In the genomic region with DNA sequence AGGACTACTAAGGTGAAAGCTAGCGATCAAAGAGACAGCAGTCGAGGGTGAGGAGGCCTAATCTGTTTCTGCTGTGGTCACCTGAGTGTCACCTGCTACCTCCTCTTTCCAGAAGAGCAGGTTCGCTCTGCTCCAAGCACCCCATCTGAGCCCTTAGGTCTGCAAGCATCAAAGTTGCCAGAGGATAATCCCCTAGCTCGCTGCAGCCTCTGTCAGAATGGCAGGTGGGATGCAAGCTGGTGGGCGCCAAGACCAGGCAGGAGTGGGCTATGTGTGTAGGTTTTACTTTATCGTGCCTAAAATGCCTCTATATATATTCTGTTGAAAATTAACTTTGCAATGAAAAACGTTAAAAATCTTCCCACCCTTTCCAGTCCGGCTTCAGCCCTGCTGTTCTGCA, we compare ENCODE assay signal across 10 mouse cellular contexts. TPM values are rescaled to one million over a fixed set of nuclear protein-coding genes. Genes with fewer than 3 reads are reported as not detected.
A peak's percentile ranks its signal among the peaks of the same experiment; 100 is the strongest.
DNase-seq lines count a peak whose midpoint lies in the region; ATAC-seq and TF ChIP-seq lines count a peak whose summit lies in the region.
"Had no signal": no experiment of that assay in that cellular context is flagged by ENCODE, and none has a peak within 500 bp of the region (broad histone marks: within the 10 kb centered on the region; RNA-seq: fewer than 3 reads in every experiment).

No protein-coding gene starts in this region.

- WGBS in heart, embryonic 13.5 days: 20% methylated on average over 8 of the region's 8 CpGs
- 24% methylated on average over 8 of the region's 8 CpGs for WGBS in forebrain, postnatal 0 days
- 21% methylated on average over 8 of the region's 8 CpGs for WGBS in midbrain, embryonic 14.5 days

- H3K9ac ChIP-seq in heart, embryonic 13.5 days: no peak overlapping the region
- no peak overlapping the region for H3K9ac ChIP-seq in ES-Bruce4 (ENCODE audit: low read depth, poor library complexity, severe bottlenecking)
- H3K9ac ChIP-seq in forebrain, postnatal 0 days: peak overlapping the region; percentile 70
- H3K9ac ChIP-seq in midbrain, embryonic 14.5 days (replicated peaks; ENCODE audit: low read length): peak overlapping the region; percentile 72; the same call in 1 of the 2 replicates

- H3K27ac ChIP-seq in heart, embryonic 13.5 days (replicated peaks): no peak overlapping the region
- H3K27ac ChIP-seq in ES-Bruce4 (ENCODE audit: insufficient read depth, low read length): no peak overlapping the region
- H3K27ac ChIP-seq in forebrain, postnatal 0 days (ENCODE audit: low read depth, low read length): peak overlapping the region; percentile 78
- peak overlapping the region; percentile 83 for H3K27ac ChIP-seq in midbrain, embryonic 14.5 days (replicated peaks; ENCODE audit: low read depth, low read length)

- DNase-seq in heart, postnatal 4 days: no peak
- DNase-seq in forebrain, postnatal 0 days: no peak
- DNase-seq in midbrain, embryonic 14.5 days: no peak
- no peak for DNase-seq in frontal cortex, postnatal 14 days (ENCODE audit: low spot score in 2 of 2)
- no peak for DNase-seq in adrenal gland, postnatal 10 days
- no peak for DNase-seq in layer of hippocampus, postnatal 10 days (ENCODE audit: low spot score in 2 of 2)
- DNase-seq: gastrocnemius, postnatal 25 days had no signal

- no peak for TF ChIP-seq CTCF in ES-Bruce4 (IDR thresholded peaks at IDR 0.05; ENCODE audit: low read depth, low read length)
- no peak for TF ChIP-seq CTCF in forebrain, postnatal 0 days (IDR thresholded peaks at IDR 0.05; ENCODE audit: low read depth)

- peaks cover 100% of the 10 kb centered on the region for H3K27me3 ChIP-seq in heart, embryonic 13.5 days (replicated peaks)
- H3K27me3 ChIP-seq in ES-Bruce4 (ENCODE audit: control insufficient read depth, insufficient read depth, low read length, poor library complexity, severe bottlenecking): peaks cover 14% of the 10 kb centered on the region
- H3K27me3 ChIP-seq in forebrain, postnatal 0 days (ENCODE audit: insufficient read depth, low read length): peaks cover 19% of the 10 kb centered on the region
- H3K27me3 ChIP-seq in midbrain, embryonic 14.5 days (ENCODE audit: control insufficient read depth, insufficient read depth, low read length): peaks cover 50% of the 10 kb centered on the region

- peaks cover 15% of the 10 kb centered on the region for H3K4me1 ChIP-seq in heart, embryonic 13.5 days
- no peaks in the 10 kb centered on the region for H3K4me1 ChIP-seq in ES-Bruce4 (ENCODE audit: control insufficient read depth, insufficient read depth, low read length)
- no peaks in the 10 kb centered on the region; the same call in 1 of the 2 replicates for H3K4me1 ChIP-seq in forebrain, postnatal 0 days (ENCODE audit: insufficient read depth)
- H3K4me1 ChIP-seq in midbrain, embryonic 14.5 days (ENCODE audit: control insufficient read depth, insufficient read depth, low read length): peaks cover 5% of the 10 kb centered on the region; the same call in 1 of the 2 replicates

- no peak for ATAC-seq in heart, embryonic 13.5 days (ENCODE audit: extremely low read depth, insufficient number of reproducible peaks, low FRiP score, low TSS enrichment)
- ATAC-seq in forebrain, postnatal 0 days: no peak
- ATAC-seq in midbrain, embryonic 14.5 days (ENCODE audit: low FRiP score, low TSS enrichment): no peak

- peak overlapping the region; percentile 69; the same call in 1 of the 2 replicates for H3K4me3 ChIP-seq in heart, embryonic 13.5 days
- peak overlapping the region; percentile 22 for H3K4me3 ChIP-seq in ES-Bruce4 (ENCODE audit: low read depth, low read length)
- H3K4me3 ChIP-seq in forebrain, postnatal 0 days (ENCODE audit: low read depth, low read length): peak overlapping the region; percentile 63
- peak overlapping the region; percentile 62 for H3K4me3 ChIP-seq in midbrain, embryonic 14.5 days (replicated peaks; ENCODE audit: low read depth, low read length)

- no peaks in the 10 kb centered on the region for H3K9me3 ChIP-seq in heart, embryonic 13.5 days
- no peaks in the 10 kb centered on the region for H3K9me3 ChIP-seq in ES-Bruce4 (replicated peaks; ENCODE audit: control insufficient read depth, insufficient read depth, low read length, poor library complexity, severe bottlenecking)
- no peaks in the 10 kb centered on the region for H3K9me3 ChIP-seq in forebrain, postnatal 0 days (ENCODE audit: low read length)
- H3K9me3 ChIP-seq in midbrain, embryonic 14.5 days (ENCODE audit: control insufficient read depth, low read length): no peaks in the 10 kb centered on the region

- TF ChIP-seq POLR2A in ES-Bruce4 (IDR thresholded peaks at IDR 0.05; ENCODE audit: insufficient read depth, low read length): no peak

- H3K4me2 ChIP-seq in heart, embryonic 13.5 days: peak overlapping the region; percentile 90
- H3K4me2 ChIP-seq in forebrain, postnatal 0 days (ENCODE audit: low read depth): peak overlapping the region; percentile 86
- peak overlapping the region; percentile 69 for H3K4me2 ChIP-seq in midbrain, embryonic 14.5 days (ENCODE audit: low read length)

- TF ChIP-seq EP300 in ES-Bruce4 (IDR thresholded peaks at IDR 0.05; ENCODE audit: insufficient read depth, low read depth, low read length): no peak

- no peaks in the 10 kb centered on the region for H3K36me3 ChIP-seq in heart, embryonic 13.5 days
- H3K36me3 ChIP-seq in ES-Bruce4 (ENCODE audit: control insufficient read depth, insufficient read depth, low read length, poor library complexity, severe bottlenecking): no peaks in the 10 kb centered on the region
- H3K36me3 ChIP-seq in forebrain, postnatal 0 days (ENCODE audit: insufficient read depth): no peaks in the 10 kb centered on the region
- no peaks in the 10 kb centered on the region for H3K36me3 ChIP-seq in midbrain, embryonic 14.5 days (ENCODE audit: control insufficient read depth, insufficient read depth, low read length)

RNA-seq across cellular contexts. Expression of a gene that starts 0.7 kb away (rescaled TPM):
- polyA plus RNA-seq in heart, embryonic 13.5 days (2015; fragmentation: Nextera tagmentation; extraction: Ambion mirVana): 1.6 and 1.7 TPM in 2 replicates
- 1 to 10 TPM; 5.8 to 6.0 TPM for total RNA-seq in heart, postnatal 4 days (2021)
- 8.0 and 9.7 TPM in 2 replicates for polyA plus RNA-seq in ES-Bruce4 (2011; ENCODE audit: insufficient read depth, insufficient read length, low read depth, missing spikeins)
- total RNA-seq in forebrain, postnatal 0 days (2014; rRNA removed): 129 and 184 TPM in 2 replicates
- 41.9 and 87.3 TPM in 2 replicates for polyA plus RNA-seq in forebrain, postnatal 0 days (2015; fragmentation: Nextera tagmentation; extraction: Ambion mirVana)
- polyA plus RNA-seq in midbrain, embryonic 14.5 days (2014; fragmentation: Nextera tagmentation; extraction: Ambion mirVana): 17.8 and 42.5 TPM in 2 replicates
- 1 to 10 TPM; 8.2 to 9.5 TPM for total RNA-seq in adrenal gland, postnatal 10 days (2021)
- 100 to 1,000 TPM; 648 to 749 TPM for total RNA-seq in layer of hippocampus, postnatal 10 days (2021)

RNA-seq across cellular contexts. Expression of a gene that starts 27.6 kb away (rescaled TPM):
- polyA plus RNA-seq in heart, embryonic 13.5 days (2015; fragmentation: Nextera tagmentation; extraction: Ambion mirVana): 35.6 and 37.5 TPM in 2 replicates
- total RNA-seq in heart, postnatal 4 days (2021): 10 to 100 TPM; 22.3 to 25.1 TPM
- polyA plus RNA-seq in ES-Bruce4 (2011; ENCODE audit: insufficient read depth, insufficient read length, low read depth, missing spikeins): 15.7 and 19.9 TPM in 2 replicates
- total RNA-seq in forebrain, postnatal 0 days (2014; rRNA removed): 58.3 and 59.2 TPM in 2 replicates
- polyA plus RNA-seq in forebrain, postnatal 0 days (2015; fragmentation: Nextera tagmentation; extraction: Ambion mirVana): 81.5 and 94.5 TPM in 2 replicates
- polyA plus RNA-seq in midbrain, embryonic 14.5 days (2014; fragmentation: Nextera tagmentation; extraction: Ambion mirVana): 77.8 and 83.8 TPM in 2 replicates
- 10 to 100 TPM; 16.1 to 19.5 TPM for total RNA-seq in adrenal gland, postnatal 10 days (2021)
- 10 to 100 TPM; 31.9 to 33.4 TPM for total RNA-seq in layer of hippocampus, postnatal 10 days (2021)

RNA-seq across cellular contexts. Expression of a gene that starts 28.8 kb away (rescaled TPM):
- not detected in 2 replicates for polyA plus RNA-seq in heart, embryonic 13.5 days (2015; fragmentation: Nextera tagmentation; extraction: Ambion mirVana)
- total RNA-seq in heart, postnatal 4 days (2021): 1 to 10 TPM; 1.3 to 1.5 TPM
- 1.2 TPM in 1 of 2 replicates, not detected in the other for polyA plus RNA-seq in ES-Bruce4 (2011; ENCODE audit: insufficient read depth, insufficient read length, low read depth, missing spikeins)
- 9.0 and 18.6 TPM in 2 replicates for total RNA-seq in forebrain, postnatal 0 days (2014; rRNA removed)
- polyA plus RNA-seq in forebrain, postnatal 0 days (2015; fragmentation: Nextera tagmentation; extraction: Ambion mirVana): 3.7 and 4.0 TPM in 2 replicates
- polyA plus RNA-seq in midbrain, embryonic 14.5 days (2014; fragmentation: Nextera tagmentation; extraction: Ambion mirVana): 0.26 TPM in 1 of 2 replicates, not detected in the other
- 1 to 10 TPM; 1.2 to 1.7 TPM for total RNA-seq in adrenal gland, postnatal 10 days (2021)
- 10 to 100 TPM; 12.5 to 13.3 TPM for total RNA-seq in layer of hippocampus, postnatal 10 days (2021)
- polyA plus RNA-seq: lung, postnatal 0 days had no signal

RNA-seq across cellular contexts. Expression of a gene that starts 29.2 kb away (rescaled TPM):
- polyA plus RNA-seq in heart, embryonic 13.5 days (2015; fragmentation: Nextera tagmentation; extraction: Ambion mirVana): 48.6 and 49.5 TPM in 2 replicates
- 10 to 100 TPM; 53.1 to 57.5 TPM for total RNA-seq in heart, postnatal 4 days (2021)
- 25.7 and 28.7 TPM in 2 replicates for polyA plus RNA-seq in ES-Bruce4 (2011; ENCODE audit: insufficient read depth, insufficient read length, low read depth, missing spikeins)
- 69.1 and 86.8 TPM in 2 replicates for total RNA-seq in forebrain, postnatal 0 days (2014; rRNA removed)
- 27.5 and 53.8 TPM in 2 replicates for polyA plus RNA-seq in forebrain, postnatal 0 days (2015; fragmentation: Nextera tagmentation; extraction: Ambion mirVana)
- polyA plus RNA-seq in midbrain, embryonic 14.5 days (2014; fragmentation: Nextera tagmentation; extraction: Ambion mirVana): 46.7 and 52.1 TPM in 2 replicates
- total RNA-seq in adrenal gland, postnatal 10 days (2021): 10 to 100 TPM; 58.8 to 68.4 TPM
- 100 to 1,000 TPM; 252 to 277 TPM for total RNA-seq in layer of hippocampus, postnatal 10 days (2021)

Comparison
In these comparisons a context has a peak if more than half of its experiments do, and no peak if none do; other contexts are left out.
1. H3K27ac ChIP-seq: peak in forebrain, postnatal 0 days (single experiment) and midbrain, embryonic 14.5 days (single experiment); none in heart, embryonic 13.5 days (single experiment) and ES-Bruce4 (single experiment).
2. H3K9ac ChIP-seq: peak in forebrain, postnatal 0 days (single experiment) and midbrain, embryonic 14.5 days (single experiment); none in heart, embryonic 13.5 days (single experiment) and ES-Bruce4 (single experiment).
3. RNA of a gene that starts 0.7 kb away (total RNA-seq): 648 to 749 TPM in layer of hippocampus, postnatal 10 days and 129 to 184 TPM in forebrain, postnatal 0 days; 8.2 to 9.5 TPM in adrenal gland, postnatal 10 days and 5.8 to 6.0 TPM in heart, postnatal 4 days; every median in the first group is over 10 times any median in the second.
4. Peak in every context shown above with its lines, with median percentiles within 50 percentile points of each other: H3K4me2 ChIP-seq and H3K4me3 ChIP-seq.